Mouse (Mus musculus) kidney, embryonic 14.5 days (tissue): ENCODE measurements at regions not wholly inside any gene's neighbourhood (a gene's known extent, or its start where the extent isn't known, plus 50 kb on each side); places are given as distances from the start of the nearest gene placed in this dataset.

ENCODE experiments used
- ATAC-seq: fragments of 200-750 bp; cut with Nextera tagmentation; 2 replicates; pipeline ENCODE4 v1.8.0; 2017; ENCODE audit warnings: moderate number of reproducible peaks, mild to moderate bottlenecking, moderate TSS enrichment, moderate library complexity; ENCODE audit not compliant: low FRiP score, low TSS enrichment
- H3K27ac ChIP-seq: fragments of 300-500 bp; sonication (generic); 2 replicates; pipeline ENCODE4 v1.5.1; 2014; ENCODE audit warnings: low read depth, mild to moderate bottlenecking, low read length, moderate library complexity, mixed read lengths
- H3K27me3 ChIP-seq: fragments of 300-500 bp; sonication (generic); 2 replicates; pipeline ENCODE4 v1.6.1; 2014; ENCODE audit warnings: mild to moderate bottlenecking, low read length; ENCODE audit not compliant: control insufficient read depth, insufficient read depth
- H3K36me3 ChIP-seq: fragments of 300-500 bp; sonication (generic); 2 replicates; pipeline ENCODE4 v1.6.1; 2014; ENCODE audit warnings: low read length, mixed read lengths; ENCODE audit not compliant: control insufficient read depth, insufficient read depth
- H3K4me1 ChIP-seq: fragments of 300-500 bp; sonication (generic); 2 replicates; pipeline ENCODE4 v1.6.1; 2014; ENCODE audit warnings: low read length, mixed read lengths; ENCODE audit not compliant: control insufficient read depth, insufficient read depth
- H3K4me2 ChIP-seq: fragments of 300-500 bp; sonication (generic); replicated peaks from 2 replicates; pipeline ENCODE4 v1.6.1; 2014; ENCODE audit warnings: low read depth, mild to moderate bottlenecking, low read length
- H3K4me3 ChIP-seq: fragments of 300-500 bp; sonication (generic); 2 replicates; pipeline ENCODE4 v1.5.1; 2014; ENCODE audit warnings: mild to moderate bottlenecking, low read length
- H3K9ac ChIP-seq: fragments of 300-500 bp; sonication (generic); 2 replicates; pipeline ENCODE4 v1.6.1; 2014; ENCODE audit warnings: low read depth, mild to moderate bottlenecking, low read length, moderate library complexity
- H3K9me3 ChIP-seq: fragments of 300-500 bp; sonication (generic); 2 replicates; pipeline ENCODE4 v1.6.1; 2016; ENCODE audit warnings: low read length; ENCODE audit not compliant: control insufficient read depth
- WGBS: fragments of 180-500 bp; shearing (Covaris S2); extraction: QIAGEN DNeasy Blood & Tissue Kit; methylation state at CpG from one replicate; pipeline ENCODE4 v1.1.7; 2014; 5-methylcytosine and 5-hydroxymethylcytosine counted together

DNA sequence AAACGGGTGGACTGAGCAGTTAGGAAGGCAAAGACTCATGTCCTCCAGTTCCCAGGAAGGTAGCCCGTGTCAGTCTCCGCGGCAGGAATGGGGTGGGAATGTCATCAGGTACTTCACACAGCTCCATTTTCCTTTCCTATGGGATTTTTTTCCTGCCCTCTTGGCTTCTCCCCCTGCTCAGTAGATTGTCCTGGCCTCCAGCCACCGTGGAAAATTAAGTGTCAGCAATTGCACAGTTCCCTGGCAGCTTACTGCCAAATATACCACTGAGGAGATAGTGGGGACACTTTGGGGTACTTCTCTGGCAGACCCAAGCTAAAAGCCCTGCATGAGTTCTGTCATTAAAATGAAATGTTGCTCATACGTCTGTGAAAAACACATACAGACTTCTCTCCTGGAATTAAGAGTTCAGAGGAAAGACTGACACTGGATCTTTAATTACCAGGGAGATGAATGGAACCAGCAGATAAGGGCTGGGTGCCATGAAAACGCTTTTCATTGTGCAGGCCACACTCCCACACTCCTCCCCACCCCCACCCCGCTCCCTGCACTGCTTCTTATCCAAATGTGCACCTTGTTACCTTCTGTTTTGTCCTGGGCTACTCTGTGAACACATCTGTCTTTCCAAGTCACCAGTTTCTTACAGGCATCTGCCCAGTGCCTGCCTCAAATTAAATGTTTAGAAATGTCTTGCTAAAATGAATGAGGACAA, 210.1 kb upstream of the Slit2 start:
- no peaks in the 10 kb centered on the region for H3K36me3 ChIP-seq
- WGBS, result 51% methylated on average over 8 of the region's 8 CpGs
- no peak overlapping the region for H3K4me2 ChIP-seq
- H3K9ac ChIP-seq, result no peak overlapping the region
- no peaks in the 10 kb centered on the region for H3K4me1 ChIP-seq
- H3K9me3 ChIP-seq, result no peaks in the 10 kb centered on the region
- H3K27ac ChIP-seq, result no peak overlapping the region
- no peak for ATAC-seq
- no peak overlapping the region for H3K4me3 ChIP-seq
- H3K27me3 ChIP-seq, result no peaks in the 10 kb centered on the region

DNA sequence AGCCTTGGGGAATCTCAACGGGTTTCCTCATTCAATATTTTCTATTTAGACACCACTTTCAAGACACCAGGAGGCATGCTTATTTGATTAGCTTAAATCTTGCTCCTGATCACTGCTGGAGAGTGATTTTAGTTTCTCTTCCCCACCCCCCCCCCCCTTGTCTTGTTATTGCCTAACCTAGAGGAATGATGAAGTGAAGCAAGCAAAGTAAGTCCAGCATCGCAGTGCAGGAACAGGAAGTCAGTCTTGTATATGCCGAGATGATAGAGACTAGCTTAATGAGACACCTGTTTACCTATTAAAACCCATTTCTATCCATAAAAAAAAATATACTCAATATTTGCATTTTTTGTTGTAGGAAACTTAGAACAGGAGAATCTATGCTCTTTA, 209.6 kb upstream of the Slit2 start:
- H3K4me2 ChIP-seq, result no peak overlapping the region
- 66% methylated on average over 3 of the region's 3 CpGs for WGBS
- H3K4me3 ChIP-seq, result no peak overlapping the region
- H3K36me3 ChIP-seq, result no peaks in the 10 kb centered on the region
- H3K9me3 ChIP-seq, result no peaks in the 10 kb centered on the region
- no peaks in the 10 kb centered on the region for H3K4me1 ChIP-seq
- H3K27me3 ChIP-seq, result no peaks in the 10 kb centered on the region
- H3K9ac ChIP-seq, result no peak overlapping the region
- no peak for ATAC-seq
- H3K27ac ChIP-seq, result no peak overlapping the region

DNA sequence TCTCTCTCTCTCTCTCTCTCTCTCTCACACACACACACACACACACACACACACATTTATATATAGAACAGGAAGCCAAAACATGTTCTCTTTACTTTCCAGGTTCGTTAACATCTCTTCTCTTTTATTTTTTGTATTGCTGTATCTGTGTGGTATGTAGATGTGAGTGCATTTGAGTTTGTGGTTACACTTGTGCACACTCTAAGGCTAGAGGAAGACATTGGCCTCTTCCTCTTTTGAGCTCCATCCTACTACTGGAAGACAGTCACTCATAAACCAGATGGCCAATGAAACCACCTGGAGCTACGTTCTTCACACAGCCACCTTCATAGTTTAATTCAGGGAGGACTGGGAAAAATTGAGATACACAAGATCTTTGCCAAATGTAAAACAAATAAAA, 202.1 kb upstream of the Slit2 start:
- Histone ChIP-seq H3K36me3 (no peaks in the 10 kb centered on the region), H3K4me1 (no peaks in the 10 kb centered on the region), H3K27me3 (no peaks in the 10 kb centered on the region), H3K27ac (no peak overlapping the region), H3K9me3 (no peaks in the 10 kb centered on the region), H3K4me2 (no peak overlapping the region), H3K4me3 (no peak overlapping the region), H3K9ac (no peak overlapping the region)
- 81% methylated on average over 2 of the region's 2 CpGs for WGBS
- no peak for ATAC-seq

DNA sequence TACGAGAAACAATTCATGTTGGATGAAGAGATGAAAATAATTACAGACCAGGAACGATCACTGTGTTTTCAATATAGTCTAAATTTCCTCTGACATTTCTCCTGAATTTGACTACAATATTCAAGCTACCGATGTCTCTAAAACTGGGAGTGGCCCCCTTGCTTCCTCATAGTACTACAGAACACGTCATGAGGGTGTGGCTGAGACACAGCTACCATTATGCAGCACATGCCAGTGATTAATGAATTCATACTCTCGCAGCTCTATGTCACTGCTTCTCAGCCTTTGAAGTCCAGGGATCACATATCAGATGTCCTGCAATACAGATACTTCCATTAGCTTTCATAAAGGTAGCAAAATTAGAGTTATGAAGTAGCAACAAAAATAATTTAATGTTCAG, 201.3 kb upstream of the Slit2 start:
- Histone ChIP-seq H3K9ac (no peak overlapping the region), H3K4me3 (no peak overlapping the region), H3K9me3 (no peaks in the 10 kb centered on the region), H3K36me3 (no peaks in the 10 kb centered on the region), H3K4me2 (no peak overlapping the region), H3K27me3 (no peaks in the 10 kb centered on the region), H3K4me1 (no peaks in the 10 kb centered on the region), H3K27ac (no peak overlapping the region)
- ATAC-seq, result no peak
- 79% methylated on average over 5 of the region's 5 CpGs for WGBS

DNA sequence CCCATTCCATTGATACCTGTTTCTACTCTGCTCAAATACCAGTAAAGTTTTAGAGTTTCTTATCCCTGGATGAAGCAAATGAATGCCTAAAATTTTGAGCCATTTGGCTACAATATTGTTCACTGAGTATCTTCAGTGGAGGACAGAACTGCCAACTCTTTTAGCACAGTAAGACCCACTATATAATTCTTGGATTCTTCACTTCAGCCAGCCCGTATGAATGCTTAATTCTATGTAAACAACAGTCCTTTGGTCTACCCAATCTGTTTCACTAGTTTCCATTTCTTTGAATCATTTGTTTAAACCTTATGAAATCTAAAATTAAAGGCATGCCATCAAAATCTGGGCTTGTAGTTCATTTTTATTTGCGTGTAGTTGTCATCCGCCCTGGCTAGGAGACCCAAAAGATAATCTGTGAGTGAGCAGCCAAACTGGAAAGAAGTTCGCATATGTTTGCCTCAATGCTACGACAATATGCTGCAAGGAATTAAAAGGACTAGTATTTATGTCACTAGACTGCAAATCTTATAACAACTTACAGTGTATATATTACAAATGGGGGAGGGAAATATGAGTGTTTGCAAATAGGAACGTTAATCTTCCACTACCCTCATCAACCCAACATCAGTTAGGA, 188.2 kb upstream of the Slit2 start:
- Histone ChIP-seq H3K9ac (no peak overlapping the region), H3K27me3 (no peaks in the 10 kb centered on the region), H3K4me3 (no peak overlapping the region), H3K4me2 (no peak overlapping the region), H3K9me3 (no peaks in the 10 kb centered on the region), H3K4me1 (no peaks in the 10 kb centered on the region), H3K27ac (no peak overlapping the region), H3K36me3 (no peaks in the 10 kb centered on the region)
- whole genome bisulfite sequencing, result 62% methylated on average over 6 of the region's 6 CpGs
- no peak for ATAC-seq

DNA sequence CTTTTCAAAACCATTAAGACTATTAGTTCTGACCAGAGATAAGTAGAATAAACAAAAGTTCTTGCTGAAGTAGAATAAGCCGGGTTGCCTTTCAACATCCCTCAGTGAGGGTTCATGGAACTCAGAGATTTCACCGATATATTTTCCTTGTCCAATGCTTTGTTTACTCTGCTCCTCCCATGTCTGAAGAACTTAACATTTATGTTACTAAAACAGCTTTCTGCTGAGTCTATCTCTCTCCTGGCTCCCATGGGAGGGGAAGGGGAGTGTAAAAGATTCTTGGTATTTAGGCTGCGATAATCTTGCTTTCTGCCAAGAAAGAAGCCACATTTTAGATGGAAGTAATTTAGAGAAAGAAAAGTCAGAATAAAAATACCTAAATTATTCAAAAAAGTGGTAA, 187.7 kb upstream of the Slit2 start:
- no peak overlapping the region for H3K9ac ChIP-seq
- WGBS, result 46% methylated on average over 3 of the region's 3 CpGs
- H3K4me2 ChIP-seq, result no peak overlapping the region
- no peaks in the 10 kb centered on the region for H3K9me3 ChIP-seq
- H3K27me3 ChIP-seq, result no peaks in the 10 kb centered on the region
- H3K36me3 ChIP-seq, result no peaks in the 10 kb centered on the region
- no peak overlapping the region for H3K4me3 ChIP-seq
- H3K27ac ChIP-seq, result no peak overlapping the region
- ATAC-seq, result no peak; the same call in 1 of the 2 replicates
- no peaks in the 10 kb centered on the region for H3K4me1 ChIP-seq

DNA sequence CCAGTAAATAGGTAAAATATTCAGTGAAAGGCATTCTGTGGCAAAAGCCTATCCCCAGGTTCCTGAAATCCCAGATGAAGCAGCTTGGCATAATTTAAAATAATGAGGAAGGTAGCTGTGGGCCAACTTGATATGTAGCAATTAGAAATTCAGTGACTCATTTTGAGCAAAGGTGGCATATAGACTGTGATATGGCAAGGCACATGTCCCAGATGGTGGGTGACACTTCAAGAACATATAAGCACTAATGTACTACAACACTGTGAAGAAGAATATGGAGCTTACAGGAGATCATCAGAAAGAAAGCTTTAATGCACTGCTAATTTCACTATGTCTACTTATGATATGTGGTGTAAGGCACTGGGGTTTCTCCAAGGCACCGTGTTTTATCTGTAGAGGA, 162.0 kb upstream of the Slit2 start:
- H3K27ac ChIP-seq, result no peak overlapping the region

DNA sequence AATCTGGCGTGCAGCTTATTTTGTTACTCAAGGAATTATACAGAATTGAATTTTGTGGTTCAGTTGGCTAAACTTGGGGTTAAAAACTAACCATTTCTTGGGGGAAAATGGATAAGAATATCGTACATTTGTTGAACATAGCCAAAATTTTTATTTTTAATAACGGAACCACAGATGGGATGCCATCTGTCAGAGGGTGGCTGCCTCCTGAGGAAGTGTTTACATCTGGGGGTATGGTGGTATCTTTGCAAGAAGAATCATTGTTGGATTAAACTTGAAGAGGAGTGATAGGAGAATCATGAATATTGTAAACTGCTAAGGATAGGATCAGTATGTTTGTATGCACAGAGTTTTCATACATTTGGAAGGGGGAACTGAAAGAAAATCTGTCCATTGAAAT, 144.9 kb upstream of the Slit2 start:
- Histone ChIP-seq H3K27me3 (no peaks in the 10 kb centered on the region), H3K36me3 (no peaks in the 10 kb centered on the region), H3K4me3 (no peak overlapping the region), H3K27ac (no peak overlapping the region), H3K4me1 (no peaks in the 10 kb centered on the region), H3K4me2 (no peak overlapping the region), H3K9ac (no peak overlapping the region), H3K9me3 (no peaks in the 10 kb centered on the region)
- 92% methylated on average over 3 of the region's 3 CpGs for WGBS
- no peak for ATAC-seq

More for the DNA sequence above, 162.0 kb upstream of the Slit2 start:
- no peaks in the 10 kb centered on the region for H3K9me3 ChIP-seq
- H3K4me3 ChIP-seq, result no peak overlapping the region
- no peak overlapping the region for H3K4me2 ChIP-seq
- no peaks in the 10 kb centered on the region for H3K4me1 ChIP-seq
- no peaks in the 10 kb centered on the region for H3K27me3 ChIP-seq
- H3K36me3 ChIP-seq, result no peaks in the 10 kb centered on the region
- no peak overlapping the region for H3K9ac ChIP-seq
- 86% methylated on average over 1 of the region's 1 CpGs for WGBS
- ATAC-seq, result no peak

DNA sequence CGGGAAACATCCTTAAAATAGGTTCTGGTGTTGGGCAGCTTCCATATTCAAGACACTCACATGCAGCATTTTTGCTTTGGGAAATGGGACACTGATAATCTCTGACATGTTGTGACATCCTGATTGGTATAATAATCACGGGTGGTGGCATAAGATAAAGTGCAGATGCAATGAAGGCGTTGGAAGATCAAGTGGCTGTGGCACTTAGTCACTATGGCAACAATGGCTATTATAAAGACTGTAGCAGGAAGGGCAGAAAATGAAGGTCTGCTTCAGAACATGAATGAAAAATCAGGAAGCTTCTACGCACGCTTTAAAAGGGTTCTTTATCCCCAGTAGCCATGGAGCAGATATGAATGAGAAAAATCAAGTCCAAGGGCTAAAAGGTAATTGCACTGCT, 113.2 kb upstream of the Slit2 start:
- no peaks in the 10 kb centered on the region for H3K27me3 ChIP-seq
- no peaks in the 10 kb centered on the region for H3K36me3 ChIP-seq
- H3K4me3 ChIP-seq, result no peak overlapping the region
- H3K4me2 ChIP-seq, result no peak overlapping the region
- no peaks in the 10 kb centered on the region for H3K4me1 ChIP-seq
- no peak overlapping the region for H3K27ac ChIP-seq
- no peaks in the 10 kb centered on the region for H3K9me3 ChIP-seq
- ATAC-seq, result no peak
- H3K9ac ChIP-seq, result no peak overlapping the region
- 71% methylated on average over 5 of the region's 5 CpGs for WGBS
